Mouse (Mus musculus) right cerebral cortex, postnatal 36 days (tissue): ENCODE results near the gene Kcnq5.
"Not testable (repeated sequence)": the region's sequence is repeated elsewhere in the genome, so short reads cannot be mapped to it uniquely, and the experiment has no call there.

Source experiments
- DNase-seq, 2 experiments: peaks; one replicate each; pipeline ENCODE4 v3.0.0; 2022; ENCODE audit warnings: low spot score in 2 of 2, mixed read lengths in 1 of 2

Kcnq5 gene

GRCm38 (mm10) chr1:21838534-21838933, 123.2 kb downstream of the Kcnq5 start:
- DNase-seq, result no peak

- DNase-seq, result no peak
These were observed 124.4 kb downstream of the Kcnq5 start for GRCm38 (mm10) chr1:21837387-21837786.

GRCm38 (mm10) chr1:21836337-21836736, 125.4 kb downstream of the Kcnq5 start:
- no peak for DNase-seq

- no peak for DNase-seq
These were observed 131.8 kb downstream of the Kcnq5 start for GRCm38 (mm10) chr1:21829909-21830455.

- no peak for DNase-seq
These were observed 141.6 kb downstream of the Kcnq5 start for GRCm38 (mm10) chr1:21820066-21820630.

- DNase-seq, result no peak
These were observed 156.7 kb downstream of the Kcnq5 start for GRCm38 (mm10) chr1:21805064-21805463.

- no peak for DNase-seq
These were observed 157.3 kb downstream of the Kcnq5 start for GRCm38 (mm10) chr1:21804477-21804866.

- DNase-seq, result no peak
These were observed 157.8 kb downstream of the Kcnq5 start for GRCm38 (mm10) chr1:21803751-21804476.

GRCm38 (mm10) chr1:21780746-21781145, 181.0 kb downstream of the Kcnq5 start:
- DNase-seq, result no peak

- no peak for DNase-seq
These were observed 184.2 kb downstream of the Kcnq5 start for GRCm38 (mm10) chr1:21777560-21777959.

- DNase-seq, result no peak
These were observed 187.8 kb downstream of the Kcnq5 start for GRCm38 (mm10) chr1:21773931-21774330.

GRCm38 (mm10) chr1:21770494-21770893, 191.2 kb downstream of the Kcnq5 start:
- DNase-seq, result no peak

- no peak for DNase-seq
These were observed 212.4 kb downstream of the Kcnq5 start for GRCm38 (mm10) chr1:21749297-21749696.

GRCm38 (mm10) chr1:21729131-21729530, 232.6 kb downstream of the Kcnq5 start:
- DNase-seq, result no peak

GRCm38 (mm10) chr1:21723231-21723630, 238.5 kb downstream of the Kcnq5 start:
- DNase-seq, result not testable (repeated sequence)

GRCm38 (mm10) chr1:21721246-21721645, 240.5 kb downstream of the Kcnq5 start:
- DNase-seq, result no peak

- no peak for DNase-seq
These were observed 246.9 kb downstream of the Kcnq5 start for GRCm38 (mm10) chr1:21714816-21715215.

GRCm38 (mm10) chr1:21712711-21713110, 249.0 kb downstream of the Kcnq5 start:
- no peak for DNase-seq

- DNase-seq, result no peak
These were observed 271.3 kb downstream of the Kcnq5 start for GRCm38 (mm10) chr1:21690458-21690857.

GRCm38 (mm10) chr1:21688918-21689317, 272.8 kb downstream of the Kcnq5 start:
- no peak for DNase-seq

- no peak for DNase-seq
These were observed 277.3 kb downstream of the Kcnq5 start for GRCm38 (mm10) chr1:21684444-21684843.

- DNase-seq, result peak in 1 of 2 experiments; percentile 48
These were observed 284.9 kb downstream of the Kcnq5 start for GRCm38 (mm10) chr1:21676805-21677204.

- no peak for DNase-seq
These were observed 300.9 kb downstream of the Kcnq5 start for GRCm38 (mm10) chr1:21660840-21661239.
